In genomic region chr8:120234457-120234856, GRCm38 (mm10) we compare ENCODE assay signal across 10 mouse cellular contexts. TPM values are rescaled to one million over a fixed set of nuclear protein-coding genes. Genes with fewer than 3 reads are reported as not detected.
DNase-seq lines count a peak whose midpoint lies in the region; ATAC-seq and TF ChIP-seq lines count a peak whose summit lies in the region.
"Had no signal": no experiment of that assay in that cellular context is flagged by ENCODE, and none has a peak within 500 bp of the region (broad histone marks: within the 10 kb centered on the region; RNA-seq: fewer than 3 reads in every experiment).

No protein-coding gene starts in this region.

- H3K4me3 ChIP-seq in intestine, embryonic 14.5 days (ENCODE audit: low read depth, low read length): no peak overlapping the region
- H3K4me3 ChIP-seq in intestine, postnatal 0 days (ENCODE audit: low read depth, low read length): no peak overlapping the region
- H3K4me3 ChIP-seq in stomach, embryonic 14.5 days (ENCODE audit: low read depth, low read length): no peak overlapping the region
- H3K4me3 ChIP-seq in stomach, postnatal 0 days (ENCODE audit: low read depth, low read length): no peak overlapping the region
- H3K4me3 ChIP-seq: lung, embryonic 15.5 days had no signal

- 58% methylated on average over 12 of the region's 12 CpGs for WGBS in intestine, embryonic 14.5 days
- WGBS in intestine, postnatal 0 days: 63% methylated on average over 12 of the region's 12 CpGs
- 57% methylated on average over 12 of the region's 12 CpGs for WGBS in stomach, embryonic 14.5 days
- 66% methylated on average over 12 of the region's 12 CpGs for WGBS in stomach, postnatal 0 days

- ATAC-seq in intestine, embryonic 14.5 days (replicated peaks; ENCODE audit: low FRiP score, low TSS enrichment, low read depth): no peak
- ATAC-seq in intestine, postnatal 0 days: no peak
- 0 out of 2 replicates have a peak, but pooled peaks have one; percentile 9 for ATAC-seq in stomach, embryonic 14.5 days (ENCODE audit: insufficient number of reproducible peaks, insufficient read depth, low FRiP score, low read depth)
- ATAC-seq in stomach, postnatal 0 days (ENCODE audit: low FRiP score, low TSS enrichment): no peak

- no peak overlapping the region for H3K9ac ChIP-seq in intestine, embryonic 14.5 days (ENCODE audit: low read length)
- no peak overlapping the region for H3K9ac ChIP-seq in intestine, postnatal 0 days (ENCODE audit: low read depth, low read length)
- no peak overlapping the region for H3K9ac ChIP-seq in stomach, embryonic 14.5 days (replicated peaks; ENCODE audit: low read depth, low read length)
- no peak overlapping the region for H3K9ac ChIP-seq in stomach, postnatal 0 days (ENCODE audit: low read length)
- H3K9ac ChIP-seq: lung, embryonic 15.5 days had no signal

- H3K4me2 ChIP-seq in intestine, embryonic 14.5 days (ENCODE audit: low read length): no peak overlapping the region
- no peak overlapping the region for H3K4me2 ChIP-seq in intestine, postnatal 0 days (replicated peaks; ENCODE audit: low read depth)
- H3K4me2 ChIP-seq in stomach, embryonic 14.5 days (replicated peaks; ENCODE audit: low read depth, low read length): peak overlapping the region; percentile 10; the same call in 1 of the 2 replicates
- H3K4me2 ChIP-seq in stomach, postnatal 0 days (replicated peaks; ENCODE audit: low read depth): no peak overlapping the region

- 0 out of 2 replicates have a peak, but pooled peaks cover 7% of the 10 kb centered on the region for H3K36me3 ChIP-seq in intestine, embryonic 14.5 days (ENCODE audit: control insufficient read depth, insufficient read depth, low read length)
- H3K36me3 ChIP-seq in intestine, postnatal 0 days (ENCODE audit: control insufficient read depth, insufficient read depth): no peaks in the 10 kb centered on the region
- no peaks in the 10 kb centered on the region for H3K36me3 ChIP-seq in stomach, embryonic 14.5 days (ENCODE audit: control insufficient read depth, insufficient read depth, low read length)
- H3K36me3 ChIP-seq in stomach, postnatal 0 days (ENCODE audit: control insufficient read depth, insufficient read depth, low read length): no peaks in the 10 kb centered on the region

- intact Hi-C loops in heart, postnatal 36 days (cut with DNase I): no loop called here

- H3K4me1 ChIP-seq in intestine, embryonic 14.5 days (replicated peaks; ENCODE audit: control insufficient read depth, insufficient read depth, low read length): peaks cover 53% of the 10 kb centered on the region
- 0 out of 2 replicates have a peak, but pooled peaks cover 3% of the 10 kb centered on the region for H3K4me1 ChIP-seq in intestine, postnatal 0 days (replicated peaks; ENCODE audit: control insufficient read depth, insufficient read depth, low read length)
- peaks cover 51% of the 10 kb centered on the region for H3K4me1 ChIP-seq in stomach, embryonic 14.5 days (ENCODE audit: control insufficient read depth, insufficient read depth, low read length)
- H3K4me1 ChIP-seq in stomach, postnatal 0 days (replicated peaks; ENCODE audit: control insufficient read depth, insufficient read depth): peaks cover 6% of the 10 kb centered on the region

- no peak for TF ChIP-seq CTCF in intestine, postnatal 0 days (IDR thresholded peaks at IDR 0.05; ENCODE audit: low read depth)
- no peak for TF ChIP-seq CTCF in stomach, postnatal 0 days (IDR thresholded peaks at IDR 0.05; ENCODE audit: low read depth)

- H3K27me3 ChIP-seq in intestine, embryonic 14.5 days (replicated peaks; ENCODE audit: control insufficient read depth, insufficient read depth, low read length): no peaks in the 10 kb centered on the region
- peaks cover 10% of the 10 kb centered on the region for H3K27me3 ChIP-seq in intestine, postnatal 0 days (replicated peaks; ENCODE audit: control insufficient read depth, insufficient read depth, low read length)
- H3K27me3 ChIP-seq in stomach, embryonic 14.5 days (ENCODE audit: control insufficient read depth, insufficient read depth, low read length): no peaks in the 10 kb centered on the region
- no peaks in the 10 kb centered on the region for H3K27me3 ChIP-seq in stomach, postnatal 0 days (ENCODE audit: control insufficient read depth, insufficient read depth, low read length)

- peak; percentile 54 for DNase-seq in intestine, embryonic 14.5 days (ENCODE audit: low spot score)
- DNase-seq in stomach, postnatal 0 days (ENCODE audit: low spot score): no peak
- peak; percentile 56 for DNase-seq in heart, postnatal 36 days
- DNase-seq in right cerebral cortex, postnatal 4 days: peak; percentile 63
- DNase-seq in cerebellum, adult 11 months: no peak
- no peak for DNase-seq in lung, postnatal 14 days
- DNase-seq: thymus, postnatal 36 days had no signal

- no peak for TF ChIP-seq EP300 in stomach, postnatal 0 days (optimal IDR thresholded peaks at IDR 0.05)

- peak overlapping the region; percentile 48; the same call in 1 of the 2 replicates for H3K27ac ChIP-seq in intestine, embryonic 14.5 days (ENCODE audit: low read depth)
- H3K27ac ChIP-seq in intestine, postnatal 0 days (ENCODE audit: low read depth, low read length): no peak overlapping the region
- no peak overlapping the region; the same call in 1 of the 2 replicates for H3K27ac ChIP-seq in stomach, embryonic 14.5 days (ENCODE audit: low read length)
- H3K27ac ChIP-seq in stomach, postnatal 0 days (replicated peaks): no peak overlapping the region
- H3K27ac ChIP-seq: lung, embryonic 15.5 days had no signal

- no peaks in the 10 kb centered on the region for H3K9me3 ChIP-seq in intestine, embryonic 14.5 days (ENCODE audit: control insufficient read depth, low read length)
- H3K9me3 ChIP-seq in intestine, postnatal 0 days (ENCODE audit: control insufficient read depth): no peaks in the 10 kb centered on the region
- H3K9me3 ChIP-seq in stomach, embryonic 14.5 days (ENCODE audit: control insufficient read depth, low read depth, low read length): peaks cover 3% of the 10 kb centered on the region; the same call in 1 of the 2 replicates
- H3K9me3 ChIP-seq in stomach, postnatal 0 days (ENCODE audit: control insufficient read depth, low read length): no peaks in the 10 kb centered on the region
- H3K9me3 ChIP-seq: lung, embryonic 15.5 days had no signal

RNA-seq across cellular contexts. Expression of gene Gse1, which starts 6.2 kb away (rescaled TPM):
- 13.3 and 16.7 TPM in 2 replicates for polyA plus RNA-seq in intestine, embryonic 14.5 days (2014; fragmentation: Nextera tagmentation; extraction: Ambion mirVana)
- polyA plus RNA-seq in intestine, postnatal 0 days (2015; fragmentation: Nextera tagmentation; extraction: Ambion mirVana): 6.4 and 7.8 TPM in 2 replicates
- polyA plus RNA-seq in stomach, embryonic 14.5 days (2014; fragmentation: Nextera tagmentation; extraction: Ambion mirVana): 11.1 and 11.6 TPM in 2 replicates
- 6.4 and 7.0 TPM in 2 replicates for polyA plus RNA-seq in stomach, postnatal 0 days (2015; fragmentation: Nextera tagmentation; extraction: Ambion mirVana)
- 10 to 100 TPM; 21.2 to 26.6 TPM for total RNA-seq in heart, postnatal 36 days (2021)

RNA-seq across cellular contexts. Expression of gene Fam92b, which starts 57.2 kb away (rescaled TPM):
- 1.5 and 1.6 TPM in 2 replicates for polyA plus RNA-seq in intestine, embryonic 14.5 days (2014; fragmentation: Nextera tagmentation; extraction: Ambion mirVana)
- 0.29 TPM in 1 of 2 replicates, not detected in the other for polyA plus RNA-seq in intestine, postnatal 0 days (2015; fragmentation: Nextera tagmentation; extraction: Ambion mirVana)
- polyA plus RNA-seq in stomach, embryonic 14.5 days (2014; fragmentation: Nextera tagmentation; extraction: Ambion mirVana): 1.2 and 2.0 TPM in 2 replicates
- polyA plus RNA-seq in stomach, postnatal 0 days (2015; fragmentation: Nextera tagmentation; extraction: Ambion mirVana): 0.18 and 0.33 TPM in 2 replicates
- not detected for total RNA-seq in heart, postnatal 36 days (2021)

Comparison
In these comparisons a context has a peak if more than half of its experiments do, and no peak if none do; other contexts are left out.
1. DNase-seq: peak in intestine, embryonic 14.5 days (single experiment), heart, postnatal 36 days (2 of 2) and right cerebral cortex, postnatal 4 days (single experiment); none in stomach, postnatal 0 days (single experiment), cerebellum, adult 11 months (single experiment) and lung, postnatal 14 days (single experiment).